Mouse (Mus musculus) heart, embryonic 14.5 days (tissue): ENCODE results near the gene Sowahb. TPM values are rescaled to one million over a fixed set of nuclear protein-coding genes. Genes with fewer than 3 reads are reported as not detected.

Source experiments
- ATAC-seq: fragments of 200-750 bp; cut with Nextera tagmentation; 2 replicates; pipeline ENCODE4 v1.8.0; 2017; ENCODE audit warnings: low read depth, moderate TSS enrichment; ENCODE audit not compliant: insufficient number of reproducible peaks, insufficient read depth, low FRiP score
- H3K27ac ChIP-seq, 2 experiments: fragments of 200-500 bp in 1 of 2; fragments of 300-500 bp in 1 of 2; sonication (generic) in 1 of 2; replicated peaks in 1 of 2; 2 replicates each; pipeline ENCODE4 v1.5.1; 2012 to 2014; ENCODE audit warnings: low read depth in 2 of 2, low read length in 2 of 2, control low read depth in 1 of 2, mild to moderate bottlenecking in 1 of 2, mixed read lengths in 1 of 2; ENCODE audit not compliant: control insufficient read depth in 1 of 2, insufficient read depth in 1 of 2
- H3K27me3 ChIP-seq: fragments of 300-500 bp; sonication (generic); 2 replicates; pipeline ENCODE4 v1.6.1; 2014; ENCODE audit warnings: mild to moderate bottlenecking, low read length, control low read depth; ENCODE audit not compliant: control insufficient read depth, insufficient read depth
- H3K36me3 ChIP-seq: fragments of 300-500 bp; sonication (generic); 2 replicates; pipeline ENCODE4 v1.6.1; 2014; ENCODE audit warnings: mild to moderate bottlenecking, control low read depth, low read length, mixed read lengths; ENCODE audit not compliant: control insufficient read depth, insufficient read depth
- H3K4me1 ChIP-seq, 2 experiments: fragments of 200-500 bp in 1 of 2; fragments of 300-500 bp in 1 of 2; sonication (generic) in 1 of 2; 2 replicates each; pipeline ENCODE4 v1.6.1; 2012 to 2014; ENCODE audit warnings: low read length in 2 of 2, control low read depth in 1 of 2, mixed read lengths in 1 of 2; ENCODE audit not compliant: control insufficient read depth in 2 of 2, insufficient read depth in 2 of 2
- H3K4me2 ChIP-seq: fragments of 300-500 bp; sonication (generic); 2 replicates; pipeline ENCODE4 v1.6.1; 2014; ENCODE audit warnings: mild to moderate bottlenecking, low read length
- H3K4me3 ChIP-seq, 2 experiments: fragments of 200-500 bp in 1 of 2; fragments of 300-500 bp in 1 of 2; sonication (generic) in 1 of 2; 2 replicates each; pipeline ENCODE4 v1.5.1; 2012 to 2014; ENCODE audit warnings: low read length in 2 of 2, mild to moderate bottlenecking in 2 of 2, control low read depth in 1 of 2, low read depth in 1 of 2, moderate library complexity in 1 of 2; ENCODE audit not compliant: control insufficient read depth in 1 of 2, insufficient read depth in 1 of 2
- H3K9ac ChIP-seq: fragments of 300-500 bp; sonication (generic); 2 replicates; pipeline ENCODE4 v1.6.1; 2014; ENCODE audit warnings: mild to moderate bottlenecking, low read length
- H3K9me3 ChIP-seq: fragments of 300-500 bp; sonication (generic); 2 replicates; pipeline ENCODE4 v1.6.1; 2016; ENCODE audit warnings: low read length, control low read depth; ENCODE audit not compliant: control insufficient read depth
- WGBS: fragments of 180-500 bp; shearing (Covaris S2); extraction: QIAGEN DNeasy Blood & Tissue Kit; methylation state at CpG from one replicate; pipeline ENCODE4 v1.1.7; 2014; 5-methylcytosine and 5-hydroxymethylcytosine counted together
- polyA plus RNA-seq: library from polyadenylated mRNA; unstranded; fragments of >200 nt; fragmentation: Nextera tagmentation; extraction: Ambion mirVana; gene quantifications from 2 replicates; pipeline ENCODE4 v1.2.1, GENCODE M21; 2014

Sowahb gene
- 0.11 TPM in 1 of 2 replicates, not detected in the other for polyA plus RNA-seq

- WGBS = under 1% methylated on average over 68 of the region's 68 CpGs
- Histone ChIP-seq H3K9ac (peak within 1 kb of the TSS; percentile 64), H3K36me3 (no peaks in the 10 kb centered on the region), H3K9me3 (no peaks in the 10 kb centered on the region), H3K4me3 (peak within 1 kb of the TSS; percentile 50 to 62), H3K27ac (no peak within 1 kb of the TSS), H3K4me1 (peaks cover 4 to 23% of the 10 kb centered on the region in 2 experiments; a peak in 3 of 4 replicates), H3K4me2 (peak within 1 kb of the TSS; percentile 99), H3K27me3 (peaks cover 62% of the 10 kb centered on the region)
- ATAC-seq = 0 out of 2 replicates have a peak, but pooled peaks have one; percentile 24
Measured at GRCm38 (mm10) chr5:93044584-93045370, at the start of gene Sowahb. Gene Sowahb (minus strand): TSS chr5:93045022.

DNA sequence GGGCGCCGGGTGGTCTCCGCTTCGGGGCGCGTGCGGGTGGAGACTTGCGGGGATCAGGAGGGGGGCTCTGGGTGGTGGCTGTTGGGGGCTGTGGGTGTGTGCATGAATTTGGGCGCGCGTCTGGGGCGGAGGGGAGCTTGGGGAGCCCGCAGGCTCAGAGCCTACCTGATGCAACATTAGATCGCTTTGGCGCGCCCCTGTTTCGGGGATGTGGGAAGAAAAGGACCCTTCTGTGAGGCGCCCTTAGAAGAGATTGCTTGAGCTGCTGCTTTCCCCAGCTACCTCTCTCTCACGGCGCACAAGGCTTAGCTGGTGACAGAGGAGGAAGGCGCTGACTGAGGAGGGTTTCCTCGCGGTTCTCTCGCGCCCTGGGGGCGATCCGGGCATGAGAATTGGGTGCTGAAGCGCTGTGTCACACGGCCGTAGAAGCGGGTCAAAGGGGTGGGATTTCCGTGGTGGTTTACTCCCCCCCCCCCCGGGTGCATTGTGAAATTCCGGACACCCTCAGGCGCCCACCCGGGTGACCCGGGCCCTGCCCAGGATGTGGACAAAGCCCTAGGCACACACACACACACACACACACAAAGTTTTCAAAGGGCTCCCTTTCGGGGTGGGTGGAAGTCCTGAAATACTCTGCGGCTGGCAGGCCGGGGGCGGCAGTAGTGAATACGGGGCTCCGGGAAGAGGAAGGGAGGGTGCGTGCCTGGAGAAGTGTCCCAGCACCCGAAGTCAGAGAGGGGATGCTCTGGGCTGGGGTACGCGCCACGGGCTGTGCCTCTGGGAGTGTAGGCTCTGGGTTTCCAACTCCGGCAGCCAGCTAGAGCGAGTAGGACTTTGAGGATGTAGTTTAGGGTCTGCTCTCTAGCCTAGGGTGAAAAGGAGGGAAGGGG, 49.1 kb upstream of the Sowahb start:
- peak overlapping the region; percentile 65 to 79 for H3K4me3 ChIP-seq
- peak overlapping the region; percentile 82 for H3K4me2 ChIP-seq
- H3K27ac ChIP-seq = peak overlapping the region; percentile 77 to 80
- ATAC-seq = peak; percentile 13
- peak overlapping the region; percentile 82 for H3K9ac ChIP-seq
- under 1% methylated on average over 50 of the region's 50 CpGs for WGBS
- H3K27me3 ChIP-seq = no peaks in the 10 kb centered on the region
- H3K36me3 ChIP-seq = no peaks in the 10 kb centered on the region
- peaks cover 21 to 55% of the 10 kb centered on the region in 2 experiments for H3K4me1 ChIP-seq
- no peaks in the 10 kb centered on the region for H3K9me3 ChIP-seq

- 1% methylated on average over 63 of the region's 63 CpGs for WGBS
- peaks cover 14 to 46% of the 10 kb centered on the region in 2 experiments for H3K4me1 ChIP-seq
- peak within 1 kb of the TSS; percentile 82 for H3K9ac ChIP-seq
- no peaks in the 10 kb centered on the region for H3K36me3 ChIP-seq
- no peaks in the 10 kb centered on the region for H3K9me3 ChIP-seq
- H3K27ac ChIP-seq = peak within 1 kb of the TSS; percentile 80 to 82
- peak within 1 kb of the TSS; percentile 65 to 79 for H3K4me3 ChIP-seq
- peak within 1 kb of the TSS; percentile 82 for H3K4me2 ChIP-seq
- ATAC-seq = peak; percentile 85
- no peaks in the 10 kb centered on the region for H3K27me3 ChIP-seq
Measured at GRCm38 (mm10) chr5:93092857-93093622, 48.2 kb upstream of the Sowahb start, which contains the start of gene Sept11. Gene Sept11 (plus strand): TSS chr5:93093437.

DNA sequence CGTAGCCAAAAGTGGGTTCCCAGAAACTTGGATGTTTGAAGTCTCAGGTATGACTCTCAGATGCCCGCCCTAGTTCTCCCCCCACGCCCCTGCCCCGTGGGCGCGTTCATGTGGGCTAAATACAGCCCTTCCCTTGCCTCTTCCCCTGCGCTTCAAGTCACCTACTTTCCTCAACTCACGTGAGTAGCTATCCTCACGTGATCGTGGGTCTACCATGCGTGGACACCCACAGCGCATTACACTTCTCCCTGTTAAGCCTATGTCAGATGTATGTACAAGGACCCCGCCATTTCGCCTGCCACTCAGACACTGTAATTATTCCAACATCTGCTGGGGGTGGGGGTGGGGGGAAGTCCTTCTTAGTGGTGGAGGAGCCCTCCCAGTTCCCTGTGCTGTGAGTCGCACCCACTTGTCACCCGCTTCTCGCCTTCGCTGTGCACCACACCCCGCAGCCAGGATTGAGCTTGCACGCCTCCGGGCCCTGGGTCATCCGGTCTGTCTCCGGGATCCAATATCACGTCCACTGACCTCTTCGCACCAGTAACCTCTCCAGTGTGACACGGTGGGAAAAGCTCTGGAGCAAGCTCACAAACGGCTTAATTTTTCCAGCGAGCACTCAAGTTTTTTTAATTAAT, 47.4 kb upstream of the Sowahb start:
- H3K4me3 ChIP-seq = peak overlapping the region; percentile 65 to 79
- no peaks in the 10 kb centered on the region for H3K27me3 ChIP-seq
- peak overlapping the region; percentile 82 for H3K4me2 ChIP-seq
- WGBS = 3% methylated on average over 28 of the region's 28 CpGs
- H3K36me3 ChIP-seq = no peaks in the 10 kb centered on the region
- peak overlapping the region; percentile 11 to 80; a peak in 2 of 4 replicates for H3K27ac ChIP-seq
- no peaks in the 10 kb centered on the region for H3K9me3 ChIP-seq
- peaks cover 10 to 39% of the 10 kb centered on the region in 2 experiments for H3K4me1 ChIP-seq
- peak; percentile 15; the same call in 1 of the 2 replicates for ATAC-seq
- peak overlapping the region; percentile 82 for H3K9ac ChIP-seq

DNA sequence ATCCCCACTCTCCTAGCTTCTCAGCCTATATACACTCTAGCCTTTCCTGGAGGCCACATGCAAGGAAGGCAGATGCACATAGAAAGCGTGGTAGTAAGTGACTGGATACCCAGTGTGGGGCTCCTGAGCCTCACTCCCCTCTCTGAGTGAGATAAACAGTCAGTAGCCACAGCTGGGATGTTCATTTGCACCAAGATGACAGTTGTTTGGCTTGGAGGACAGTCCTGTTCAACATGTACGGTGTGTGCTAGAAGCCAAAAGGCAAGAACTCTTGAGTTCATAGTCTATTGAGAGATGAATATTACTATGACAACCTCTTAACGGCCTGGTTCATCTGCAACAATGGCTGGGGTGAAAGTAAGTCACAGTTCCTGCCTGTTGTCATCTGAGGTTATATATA, 46.4 kb upstream of the Sowahb start:
- ATAC-seq = no peak
- no peak overlapping the region; the same call in 1 of the 2 replicates for H3K9ac ChIP-seq
- WGBS = 41% methylated on average over 3 of the region's 3 CpGs
- no peaks in the 10 kb centered on the region for H3K9me3 ChIP-seq
- H3K27ac ChIP-seq = no peak overlapping the region
- no peaks in the 10 kb centered on the region for H3K36me3 ChIP-seq
- no peaks in the 10 kb centered on the region for H3K27me3 ChIP-seq
- H3K4me3 ChIP-seq = peak overlapping the region in 1 of 2 experiments; percentile 65; a peak in 1 of 4 replicates
- H3K4me2 ChIP-seq = peak overlapping the region; percentile 82
- peaks cover 9 to 31% of the 10 kb centered on the region in 2 experiments for H3K4me1 ChIP-seq

DNA sequence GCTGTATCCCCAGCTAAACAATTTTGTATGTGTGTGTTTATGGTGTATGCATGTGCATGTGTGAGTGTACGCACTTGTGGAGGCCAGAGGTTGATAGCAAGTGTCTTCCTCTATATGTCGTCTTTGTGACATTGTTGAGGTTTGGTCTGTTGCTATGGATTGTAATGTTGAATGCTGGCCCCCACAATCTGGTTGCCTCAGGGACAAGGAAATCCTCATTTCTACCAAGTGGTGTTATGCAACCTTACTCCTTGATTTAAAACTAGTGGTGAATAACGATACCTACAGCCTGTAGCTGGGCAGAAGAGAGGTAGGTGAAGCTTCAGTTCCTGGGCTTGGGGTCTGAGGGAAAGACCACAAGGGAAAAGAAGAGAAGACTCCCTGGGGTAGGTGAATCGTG, 41.1 kb upstream of the Sowahb start:
- no peak overlapping the region for H3K4me3 ChIP-seq
- no peak overlapping the region for H3K9ac ChIP-seq
- no peak overlapping the region for H3K4me2 ChIP-seq
- no peaks in the 10 kb centered on the region for H3K27me3 ChIP-seq
- no peak overlapping the region for H3K27ac ChIP-seq
- H3K36me3 ChIP-seq = no peaks in the 10 kb centered on the region
- peaks cover 0 to 10% of the 10 kb centered on the region in 2 experiments; a peak in 2 of 4 replicates for H3K4me1 ChIP-seq
- no peaks in the 10 kb centered on the region for H3K9me3 ChIP-seq
- WGBS = 83% methylated on average over 4 of the region's 4 CpGs
- no peak for ATAC-seq
